Mouse (Mus musculus) midbrain, embryonic 15.5 days (tissue): ENCODE results near the gene Napsa. TPM values are rescaled to one million over a fixed set of nuclear protein-coding genes. Genes with fewer than 3 reads are reported as not detected.

ENCODE experiments used
- ATAC-seq: fragments of 200-750 bp; cut with Nextera tagmentation; replicated peaks from 2 replicates; pipeline ENCODE4 v1.8.0; 2017; ENCODE audit warnings: moderate TSS enrichment
- H3K27ac ChIP-seq: fragments of 300-500 bp; sonication (generic); 2 replicates; pipeline ENCODE4 v1.5.1; 2015; ENCODE audit warnings: mild to moderate bottlenecking, inconsistent platforms
- H3K27me3 ChIP-seq: fragments of 300-500 bp; sonication (generic); replicated peaks from 2 replicates; pipeline ENCODE4 v1.6.1; 2015; ENCODE audit warnings: inconsistent platforms
- H3K36me3 ChIP-seq: fragments of 300-500 bp; sonication (generic); replicated peaks from 2 replicates; pipeline ENCODE4 v1.6.1; 2015; ENCODE audit warnings: inconsistent platforms
- H3K4me1 ChIP-seq: fragments of 300-500 bp; sonication (generic); 2 replicates; pipeline ENCODE4 v1.6.1; 2015; ENCODE audit warnings: inconsistent platforms
- H3K4me2 ChIP-seq: fragments of 300-500 bp; sonication (generic); 2 replicates; pipeline ENCODE4 v1.6.1; 2015; ENCODE audit warnings: inconsistent platforms, mild to moderate bottlenecking, moderate library complexity
- H3K4me3 ChIP-seq: fragments of 300-500 bp; sonication (generic); 2 replicates; pipeline ENCODE4 v1.5.1; 2015; ENCODE audit warnings: mild to moderate bottlenecking, inconsistent platforms
- H3K9ac ChIP-seq: fragments of 300-500 bp; sonication (generic); 2 replicates; pipeline ENCODE4 v1.6.1; 2015; ENCODE audit warnings: mild to moderate bottlenecking, inconsistent platforms
- H3K9me3 ChIP-seq: fragments of 300-500 bp; sonication (generic); 2 replicates; pipeline ENCODE4 v1.6.1; 2016; ENCODE audit warnings: inconsistent platforms
- WGBS: fragments of 180-500 bp; shearing (Covaris S2); methylation state at CpG from one replicate; pipeline ENCODE4 v1.1.7; 2015; ENCODE audit warnings: mixed read lengths; 5-methylcytosine and 5-hydroxymethylcytosine counted together
- polyA plus RNA-seq: library from polyadenylated mRNA; unstranded; fragments of >200 nt; fragmentation: Nextera tagmentation; extraction: Ambion mirVana; gene quantifications from 2 replicates; pipeline ENCODE4 v1.2.1, GENCODE M21; 2015

The Napsa gene
- 1.1 and 1.4 TPM in 2 replicates for polyA plus RNA-seq

DNA sequence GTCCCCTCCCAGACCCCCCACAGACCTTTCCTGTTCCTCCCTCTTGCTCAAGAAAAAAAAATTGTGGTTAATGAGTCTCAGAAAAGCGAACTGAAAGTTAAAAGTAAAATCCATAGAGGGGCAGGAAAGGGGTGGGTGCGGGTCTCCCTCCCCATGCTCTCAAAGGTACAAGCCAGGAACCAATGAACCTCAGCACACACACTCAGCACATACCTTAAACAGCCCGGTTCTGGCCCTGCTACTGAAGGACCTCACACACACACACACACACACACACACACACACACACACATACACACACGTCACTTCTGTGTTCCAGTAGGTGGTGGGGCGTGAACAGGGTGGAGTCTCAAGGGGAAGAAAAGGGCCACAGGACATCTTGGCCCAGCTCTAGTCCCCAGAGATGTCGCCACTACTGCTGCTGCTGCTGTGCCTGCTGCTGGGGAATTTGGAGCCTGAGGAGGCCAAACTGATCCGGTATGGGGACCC lies at the start of gene Napsa:
Napsa (plus strand) TSS at position 168 of the 489 bp plus-strand sequence.
- no peaks in the 10 kb centered on the region for H3K4me1 ChIP-seq
- 43% methylated on average over 7 of the region's 7 CpGs for WGBS
- H3K4me3 ChIP-seq = no peak within 1 kb of the TSS
- no peak within 1 kb of the TSS for H3K4me2 ChIP-seq
- no peak for ATAC-seq
- no peaks in the 10 kb centered on the region for H3K36me3 ChIP-seq
- H3K9ac ChIP-seq = no peak within 1 kb of the TSS
- no peak within 1 kb of the TSS for H3K27ac ChIP-seq
- no peaks in the 10 kb centered on the region for H3K27me3 ChIP-seq
- no peaks in the 10 kb centered on the region for H3K9me3 ChIP-seq

DNA sequence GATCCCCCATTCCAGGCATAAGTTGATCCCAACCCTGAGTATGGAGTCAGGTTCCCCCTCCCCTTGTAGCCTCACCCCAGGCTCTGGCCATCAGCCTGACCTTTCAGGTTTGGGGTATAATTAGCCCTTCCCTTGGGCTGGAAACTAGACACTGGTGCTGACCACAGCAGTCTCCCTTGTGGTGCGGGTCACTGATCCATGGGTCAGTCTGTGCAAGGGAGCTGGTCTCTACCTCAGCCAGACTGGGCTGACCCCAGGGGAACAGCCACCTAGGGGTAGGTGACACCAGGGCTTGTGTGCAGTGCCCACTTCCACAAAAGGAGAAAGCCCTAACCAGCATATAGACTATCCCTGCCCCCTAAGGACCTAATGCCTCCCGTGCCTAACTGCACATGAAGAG lies 49.1 kb upstream of the Napsa start:
- Histone ChIP-seq H3K27me3 (peaks cover 25% of the 10 kb centered on the region), H3K36me3 (no peaks in the 10 kb centered on the region), H3K4me1 (peaks cover 12% of the 10 kb centered on the region), H3K9ac (no peak overlapping the region), H3K27ac (no peak overlapping the region), H3K4me2 (no peak overlapping the region), H3K4me3 (no peak overlapping the region), H3K9me3 (no peaks in the 10 kb centered on the region)
- ATAC-seq = no peak
- WGBS = 89% methylated on average over 2 of the region's 2 CpGs

DNA sequence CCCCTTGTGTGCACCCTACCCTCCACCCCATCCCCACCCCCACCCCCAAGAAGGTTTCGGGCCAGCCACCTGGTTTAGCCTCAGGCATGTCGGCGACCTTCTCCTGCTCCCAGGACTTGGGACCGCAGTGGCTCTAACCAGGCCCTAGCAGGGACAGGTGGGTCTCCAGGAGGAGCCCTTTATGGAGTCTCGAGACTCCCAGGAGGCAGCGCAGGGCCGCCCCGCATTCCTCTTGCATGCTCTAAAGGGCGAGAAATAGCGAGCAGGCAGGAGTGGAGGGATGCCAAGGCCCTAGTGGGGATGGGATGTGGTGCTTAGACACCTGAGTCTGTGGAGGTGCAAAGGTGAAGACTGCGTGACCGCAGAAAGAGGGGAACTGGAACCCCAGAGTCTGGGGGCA lies 47.7 kb upstream of the Napsa start, which contains the start of gene Mybpc2:
Mybpc2 (minus strand) TSS at position 155 of the 400 bp plus-strand sequence.
- WGBS = 42% methylated on average over 12 of the region's 12 CpGs
- H3K9ac ChIP-seq = no peak within 1 kb of the TSS
- H3K4me2 ChIP-seq = peak within 1 kb of the TSS; percentile 10; the same call in 1 of the 2 replicates
- peaks cover 15% of the 10 kb centered on the region for H3K4me1 ChIP-seq
- no peak within 1 kb of the TSS for H3K27ac ChIP-seq
- peaks cover 34% of the 10 kb centered on the region for H3K27me3 ChIP-seq
- no peak within 1 kb of the TSS for H3K4me3 ChIP-seq
- no peak for ATAC-seq
- no peaks in the 10 kb centered on the region for H3K9me3 ChIP-seq
- H3K36me3 ChIP-seq = no peaks in the 10 kb centered on the region

DNA sequence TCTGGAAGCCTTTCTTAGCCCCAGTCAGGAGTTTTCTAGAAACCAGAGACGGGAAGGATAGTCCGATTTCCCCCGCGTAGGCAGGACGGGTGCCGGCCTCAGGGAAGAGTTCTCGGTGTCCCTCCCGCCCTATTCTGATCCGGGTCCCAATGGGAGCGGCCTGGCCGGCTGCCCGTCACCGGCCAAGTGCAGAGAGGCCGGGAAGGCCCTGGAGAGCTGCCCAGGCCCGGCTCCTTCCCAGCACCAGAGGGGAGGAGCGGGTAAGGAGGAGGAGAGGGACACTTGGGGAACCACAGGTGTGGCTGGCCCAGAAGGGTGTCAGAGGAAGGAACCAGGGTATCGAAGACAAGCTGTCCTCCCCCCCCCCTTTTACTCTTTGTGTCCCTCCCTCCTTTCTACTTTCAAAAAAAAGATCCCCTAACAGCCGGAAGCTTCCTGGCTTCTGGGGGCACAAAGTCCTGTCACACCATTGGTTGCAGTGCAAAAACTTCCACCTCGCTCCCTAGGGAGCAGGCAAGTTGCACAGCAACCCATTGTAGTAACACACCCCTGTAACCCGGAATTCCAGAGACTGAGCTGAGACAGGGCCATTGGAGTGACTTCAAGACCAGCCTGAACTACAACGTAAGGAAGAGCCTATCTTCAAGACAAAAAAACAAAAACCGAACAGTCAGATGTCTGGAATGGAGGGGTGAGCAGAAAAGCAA lies 46.9 kb upstream of the Napsa start:
- Histone ChIP-seq H3K9ac (no peak overlapping the region), H3K36me3 (no peaks in the 10 kb centered on the region), H3K4me3 (no peak overlapping the region), H3K27me3 (peaks cover 37% of the 10 kb centered on the region), H3K4me2 (peak overlapping the region; percentile 10; the same call in 1 of the 2 replicates), H3K27ac (no peak overlapping the region), H3K4me1 (peaks cover 15% of the 10 kb centered on the region), H3K9me3 (no peaks in the 10 kb centered on the region)
- whole genome bisulfite sequencing = 17% methylated on average over 21 of the region's 22 CpGs
- ATAC-seq = no peak

DNA sequence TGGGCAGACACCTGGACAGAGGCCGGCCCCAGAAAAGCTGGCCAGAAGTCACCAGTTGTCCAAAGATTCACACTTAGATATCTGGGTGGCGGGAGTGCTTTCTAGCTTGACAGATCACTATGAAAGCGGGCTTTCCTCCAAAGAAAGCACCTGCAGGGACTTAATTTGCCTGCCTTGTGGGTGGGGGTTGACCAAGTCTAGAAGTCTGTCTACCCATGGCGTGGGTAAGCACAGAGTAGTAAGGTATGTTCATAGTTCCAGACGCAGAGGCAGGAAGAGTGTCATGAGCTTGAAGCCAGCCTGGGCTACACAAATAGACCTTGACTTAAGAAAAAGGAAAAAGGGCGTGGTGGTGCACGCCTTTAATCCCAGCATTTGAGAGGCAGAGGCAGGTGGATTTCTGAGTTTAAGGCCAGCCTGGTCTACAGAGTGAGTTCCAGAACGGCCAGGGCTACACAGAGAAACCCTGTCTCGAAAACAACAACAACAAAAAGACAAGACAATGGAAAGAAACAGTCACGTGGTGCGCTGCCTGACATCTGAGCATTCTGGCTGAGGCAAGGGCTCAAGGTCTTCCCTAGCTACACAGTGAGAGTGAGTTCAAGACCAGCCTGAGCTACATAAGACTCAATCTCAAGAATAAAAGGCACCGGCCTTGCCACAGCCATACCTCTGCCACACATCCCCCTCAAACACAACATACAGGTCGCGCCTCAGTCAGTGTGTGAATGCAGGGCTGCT lies 45.6 kb upstream of the Napsa start:
- no peak for ATAC-seq
- no peak overlapping the region for H3K4me2 ChIP-seq
- no peak overlapping the region for H3K9ac ChIP-seq
- H3K36me3 ChIP-seq = no peaks in the 10 kb centered on the region
- WGBS = 88% methylated on average over 14 of the region's 14 CpGs
- H3K27ac ChIP-seq = no peak overlapping the region
- no peaks in the 10 kb centered on the region for H3K9me3 ChIP-seq
- peaks cover 14% of the 10 kb centered on the region for H3K4me1 ChIP-seq
- no peak overlapping the region for H3K4me3 ChIP-seq
- H3K27me3 ChIP-seq = peaks cover 37% of the 10 kb centered on the region

DNA sequence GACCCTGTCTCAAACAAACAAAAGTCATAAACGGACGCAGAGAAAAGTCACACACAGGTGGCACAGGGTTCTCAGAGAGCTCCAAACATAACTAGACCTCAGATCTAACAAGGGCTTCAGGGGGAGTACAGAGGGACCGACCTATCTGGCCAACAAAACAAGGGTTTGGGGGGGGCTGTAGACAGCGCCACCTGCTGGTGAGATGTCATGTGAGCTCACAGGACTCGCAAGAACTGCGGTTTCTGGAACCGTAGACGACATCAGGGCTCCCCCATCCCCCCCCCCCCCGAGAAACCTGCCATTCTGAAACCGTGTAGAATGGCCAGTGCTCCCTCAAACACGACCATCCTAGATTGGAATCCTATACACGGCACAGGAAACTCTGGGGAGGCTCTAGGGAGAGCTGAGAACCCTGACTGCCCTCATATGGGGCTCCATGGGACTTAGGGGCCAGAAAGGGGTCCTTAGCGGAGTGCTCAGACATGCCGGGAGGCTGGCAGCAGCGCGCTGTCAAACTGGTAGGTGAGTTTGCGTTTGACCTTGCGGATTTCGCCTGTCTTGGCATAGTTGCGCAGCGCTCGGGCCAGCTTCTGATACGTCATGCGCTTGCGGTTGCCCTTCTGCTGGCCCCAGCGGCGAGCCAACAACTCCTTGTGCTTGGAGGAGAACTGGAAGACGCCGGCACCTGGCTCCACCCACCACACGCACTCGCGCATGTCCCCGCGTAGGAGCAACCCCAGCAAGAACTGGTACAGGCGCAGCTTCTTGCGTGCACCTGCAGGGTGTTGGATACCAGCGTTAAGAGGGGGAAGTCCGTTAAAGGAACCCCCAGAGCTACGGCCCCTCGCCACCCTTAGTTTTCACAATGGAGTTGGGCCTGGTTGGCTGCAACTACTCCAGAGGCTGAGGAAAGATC lies 44.4 kb upstream of the Napsa start:
- no peak overlapping the region for H3K27ac ChIP-seq
- H3K9ac ChIP-seq = peak overlapping the region; percentile 23
- 0 out of 2 replicates have a peak, but pooled peaks have one; percentile 24 for ATAC-seq
- peak overlapping the region; percentile 33 for H3K4me3 ChIP-seq
- peaks cover 12% of the 10 kb centered on the region for H3K4me1 ChIP-seq
- peak overlapping the region; percentile 65 for H3K4me2 ChIP-seq
- peaks cover 32% of the 10 kb centered on the region for H3K27me3 ChIP-seq
- H3K36me3 ChIP-seq = no peaks in the 10 kb centered on the region
- no peaks in the 10 kb centered on the region for H3K9me3 ChIP-seq
- 6% methylated on average over 40 of the region's 40 CpGs for WGBS

DNA sequence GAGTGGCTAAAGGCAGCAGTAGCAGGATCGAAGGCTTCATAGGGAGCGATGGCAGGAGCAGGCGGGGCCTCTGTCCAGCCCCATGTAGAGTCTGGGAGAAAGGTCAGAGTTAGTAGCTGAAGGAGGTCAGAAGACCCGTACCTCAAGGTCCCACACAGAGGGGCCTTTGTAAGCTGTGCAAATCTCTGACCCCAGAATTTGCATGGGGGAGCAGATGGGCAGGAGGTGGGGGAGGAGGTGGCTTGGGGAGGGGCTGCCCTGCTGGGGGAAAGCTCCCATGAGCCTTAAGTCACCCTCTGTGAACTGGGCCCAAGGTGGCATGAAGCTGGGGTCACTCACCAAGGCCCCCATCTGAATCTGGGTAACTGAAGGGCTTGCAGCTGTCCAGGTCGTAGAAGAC lies 42.7 kb upstream of the Napsa start:
- Histone ChIP-seq H3K27ac (no peak overlapping the region), H3K36me3 (no peaks in the 10 kb centered on the region), H3K9me3 (no peaks in the 10 kb centered on the region), H3K4me2 (no peak overlapping the region), H3K4me1 (peaks cover 12% of the 10 kb centered on the region), H3K9ac (no peak overlapping the region), H3K4me3 (no peak overlapping the region), H3K27me3 (peaks cover 24% of the 10 kb centered on the region)
- ATAC-seq = no peak
- WGBS = 61% methylated on average over 5 of the region's 5 CpGs

DNA sequence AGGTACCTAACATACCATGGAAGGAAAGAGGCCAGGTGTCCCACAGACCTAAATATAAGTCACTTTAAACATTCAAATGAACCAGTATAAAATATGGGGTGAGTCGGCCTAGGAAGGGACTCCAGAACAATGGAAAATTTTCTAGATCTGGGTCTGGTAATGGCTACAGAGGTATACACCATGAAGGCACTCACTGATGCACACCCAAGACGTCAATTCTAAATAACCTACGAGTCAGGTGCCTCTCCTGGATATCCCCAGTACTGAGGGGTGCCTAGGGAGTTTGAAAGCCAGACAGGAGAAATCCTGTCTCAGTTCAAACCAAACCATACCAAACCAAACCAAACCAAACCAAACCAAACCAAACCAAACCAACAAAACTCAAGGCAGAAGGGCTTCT lies 41.7 kb upstream of the Napsa start:
- 86% methylated on average over 3 of the region's 3 CpGs for WGBS
- H3K36me3 ChIP-seq = no peaks in the 10 kb centered on the region
- no peak overlapping the region for H3K27ac ChIP-seq
- no peak overlapping the region for H3K4me3 ChIP-seq
- H3K9ac ChIP-seq = no peak overlapping the region
- no peak for ATAC-seq
- H3K4me2 ChIP-seq = no peak overlapping the region
- peaks cover 9% of the 10 kb centered on the region for H3K4me1 ChIP-seq
- H3K9me3 ChIP-seq = no peaks in the 10 kb centered on the region
- H3K27me3 ChIP-seq = peaks cover 17% of the 10 kb centered on the region

DNA sequence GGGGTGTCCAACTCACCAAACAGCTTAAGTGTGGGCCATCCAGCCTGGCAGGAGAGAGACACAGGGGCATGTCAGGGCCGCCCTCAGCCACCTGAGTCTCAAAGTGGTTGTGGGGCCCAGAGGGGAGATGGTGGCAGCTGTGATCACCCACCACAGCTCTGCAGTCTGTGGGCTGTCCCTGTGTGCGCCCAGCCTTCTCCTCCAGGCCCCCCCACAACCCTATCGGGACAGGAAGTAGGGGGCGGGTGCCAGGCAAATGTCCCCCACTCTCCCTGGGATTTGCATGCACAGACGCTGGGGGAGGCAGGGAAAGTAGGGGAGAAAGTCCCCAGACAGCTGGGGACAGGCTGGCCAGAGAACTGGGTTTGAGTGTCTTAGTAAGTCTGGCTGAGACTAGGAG lies 41.0 kb upstream of the Napsa start:
- no peaks in the 10 kb centered on the region for H3K9me3 ChIP-seq
- no peak for ATAC-seq
- WGBS = 67% methylated on average over 5 of the region's 5 CpGs
- peaks cover 14% of the 10 kb centered on the region for H3K27me3 ChIP-seq
- H3K9ac ChIP-seq = no peak overlapping the region
- no peak overlapping the region for H3K27ac ChIP-seq
- H3K4me2 ChIP-seq = no peak overlapping the region
- H3K4me3 ChIP-seq = no peak overlapping the region
- no peaks in the 10 kb centered on the region for H3K36me3 ChIP-seq
- peaks cover 9% of the 10 kb centered on the region for H3K4me1 ChIP-seq

DNA sequence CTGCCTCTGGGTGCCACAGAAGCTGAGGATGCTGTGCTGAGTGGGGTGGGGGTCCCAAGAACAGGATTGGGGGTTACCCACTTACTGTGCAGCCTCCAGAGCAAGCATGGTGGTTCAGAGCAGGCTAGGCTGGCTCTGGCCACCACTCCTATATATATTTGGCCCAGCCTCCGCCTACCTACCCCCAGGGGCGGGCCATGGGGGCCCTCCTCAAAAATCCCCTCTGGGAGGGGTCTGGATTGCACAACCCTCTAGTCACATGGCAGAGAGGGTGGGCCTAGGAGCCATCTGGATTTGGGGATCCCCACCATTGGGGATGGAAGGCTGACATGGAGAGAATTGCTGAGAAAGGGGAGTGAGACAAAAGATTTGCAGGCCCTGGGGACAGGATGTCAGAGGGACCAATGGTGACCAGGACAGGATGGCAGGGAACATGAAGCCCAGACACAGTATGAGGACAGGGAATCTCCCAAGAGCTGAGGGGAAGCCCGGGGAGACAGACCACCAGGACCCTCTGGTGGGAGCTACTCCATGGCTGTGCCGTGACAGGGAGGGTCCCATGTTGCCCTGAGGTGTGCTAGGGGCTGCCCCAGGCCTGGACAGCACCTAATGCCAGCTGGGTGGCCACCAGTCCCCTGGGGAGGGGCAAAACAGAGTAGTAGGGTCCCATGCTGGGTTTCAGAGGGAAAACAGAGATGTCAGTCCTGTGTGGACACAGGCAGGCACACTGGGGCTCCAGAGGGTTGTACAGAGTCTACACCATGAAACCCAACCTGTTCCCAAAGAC lies 40.0 kb upstream of the Napsa start, which contains the start of gene Spib:
Spib (minus strand) TSS at position 126 of the 787 bp plus-strand sequence.
- Histone ChIP-seq H3K9ac (no peak within 1 kb of the TSS), H3K4me2 (no peak within 1 kb of the TSS), H3K27ac (no peak within 1 kb of the TSS), H3K27me3 (peaks cover 14% of the 10 kb centered on the region), H3K36me3 (no peaks in the 10 kb centered on the region), H3K4me1 (peaks cover 9% of the 10 kb centered on the region), H3K4me3 (no peak within 1 kb of the TSS), H3K9me3 (no peaks in the 10 kb centered on the region)
- ATAC-seq = no peak
- WGBS = 81% methylated on average over 4 of the region's 4 CpGs
